Mouse (Mus musculus): ENCODE results near the gene Cacna1a.

- TF ChIP-seq GATA1 (IDR thresholded peaks at IDR 0.05; ENCODE audit: borderline replicate concordance, low read length) (no peak), FLI1 (IDR thresholded peaks at IDR 0.05; ENCODE audit: low read length) (no peak)
These were observed 178.7 kb downstream of the Cacna1a start for GRCm38 (mm10) chr8:84566816-84567413.
